Mouse (Mus musculus) central nervous system, embryonic 11.5 days (tissue): ENCODE measurements around the gene Tmbim1. TPM values are rescaled to one million over a fixed set of nuclear protein-coding genes. Genes with fewer than 3 reads are reported as not detected.

Experiments used
- polyA plus RNA-seq: library from polyadenylated mRNA; depleted of rRNA; stranded (reverse); fragments of >200 nt; gene quantifications from 2 replicates; pipeline ENCODE4 v1.2.3, GENCODE M21; 2012; rRNA removed

The Tmbim1 gene
- polyA plus RNA-seq = 2.8 and 7.5 TPM in 2 replicates

DNA sequence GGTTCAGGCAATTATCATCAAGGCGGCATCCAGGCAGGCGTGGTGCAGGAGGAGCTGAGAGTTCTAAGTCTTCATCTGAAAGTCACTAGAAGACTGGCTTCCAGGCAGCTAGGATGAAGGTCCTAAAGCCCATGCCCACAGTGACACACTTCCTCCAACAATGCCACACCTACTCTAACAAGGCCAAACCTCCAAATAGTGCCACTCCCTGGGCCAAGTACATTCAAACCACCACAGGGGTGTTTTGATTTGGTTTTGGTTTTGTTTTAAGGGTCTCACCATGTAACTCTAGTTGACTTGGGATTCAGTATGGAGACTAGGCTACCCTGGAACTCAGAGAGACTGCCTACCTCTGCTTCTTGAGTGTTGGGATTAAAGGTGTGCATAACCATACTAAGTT lies at the start of gene Tmbim1:
Gene Tmbim1 (minus strand): TSS at position 101 of the 400 bp plus-strand sequence.

GRCm38 (mm10) chr1:74284543-74285160 lies 20.8 kb downstream of the Tmbim1 start, which contains the start of the genes Aamp and Pnkd:
Aamp (minus strand) TSS chr1:74284738.
Pnkd (plus strand) TSS chr1:74284930.

GRCm38 (mm10) chr1:74278538-74278937 lies 26.9 kb downstream of the Tmbim1 start, which contains the start of gene Gpbar1:
Gpbar1 (plus strand) TSS chr1:74278550.

Other genes with a start within 250 kb of the Tmbim1 start
- 9.6 and 16.1 TPM in 2 replicates for gene Tns1, start 181.2 kb downstream of the Tmbim1 start, polyA plus RNA-seq
- gene Rufy4, start 180.1 kb downstream of the Tmbim1 start, polyA plus RNA-seq = 0.81 and 0.89 TPM in 2 replicates
- gene Cxcr2, start 151.6 kb downstream of the Tmbim1 start, polyA plus RNA-seq = 0.06 and 0.10 TPM in 2 replicates
- gene Cxcr1, start 111.0 kb downstream of the Tmbim1 start, polyA plus RNA-seq = not detected in 2 replicates
- gene Arpc2, start 69.5 kb downstream of the Tmbim1 start, polyA plus RNA-seq = 132 and 211 TPM in 2 replicates
- gene Gpbar1, start 27.1 kb downstream of the Tmbim1 start, polyA plus RNA-seq = 0.19 and 0.40 TPM in 2 replicates
- gene Aamp, start 20.9 kb downstream of the Tmbim1 start, polyA plus RNA-seq = 157 and 243 TPM in 2 replicates
- 43.6 and 50.9 TPM in 2 replicates for gene Pnkd, start 20.7 kb downstream of the Tmbim1 start, polyA plus RNA-seq
- gene Catip, start 56.5 kb upstream of the Tmbim1 start, polyA plus RNA-seq = 0.85 and 1.5 TPM in 2 replicates
- 2.4 and 3.0 TPM in 2 replicates for gene Slc11a1, start 69.6 kb upstream of the Tmbim1 start, polyA plus RNA-seq
- 45.6 and 69.4 TPM in 2 replicates for gene Ctdsp1, start 85.9 kb upstream of the Tmbim1 start, polyA plus RNA-seq
- gene Vil1, start 103.8 kb upstream of the Tmbim1 start, polyA plus RNA-seq = 0.14 and 0.15 TPM in 2 replicates
- 54.9 and 74.0 TPM in 2 replicates for gene Cnot9, start 200.4 kb upstream of the Tmbim1 start, polyA plus RNA-seq
- 0.37 and 0.67 TPM in 2 replicates for gene Plcd4, start 237.3 kb upstream of the Tmbim1 start, polyA plus RNA-seq
- gene Usp37, start 238.7 kb upstream of the Tmbim1 start, polyA plus RNA-seq = 15.2 and 20.2 TPM in 2 replicates